ENCODE assay signal across 8 mouse cellular contexts in genomic region chr13:83720883-83721371, GRCm38 (mm10).
DNase-seq lines count a peak whose midpoint lies in the region; ATAC-seq lines count a peak whose summit lies in the region.

No protein-coding gene starts in this region.

- no peaks in the 10 kb centered on the region for H3K36me3 ChIP-seq in heart, embryonic 13.5 days
- no peaks in the 10 kb centered on the region for H3K36me3 ChIP-seq in forebrain, embryonic 16.5 days (ENCODE audit: control insufficient read depth, insufficient read depth)

- H3K27ac ChIP-seq in heart, embryonic 13.5 days (replicated peaks) = no peak overlapping the region
- H3K27ac ChIP-seq in forebrain, embryonic 16.5 days (ENCODE audit: low read length) = peak overlapping the region; percentile 100

- no peak for ATAC-seq in heart, embryonic 13.5 days (ENCODE audit: extremely low read depth, insufficient number of reproducible peaks, low FRiP score, low TSS enrichment)
- ATAC-seq in forebrain, embryonic 16.5 days = peak; percentile 88
- ATAC-seq in monocyte, adult 5-6 weeks (replicated peaks; ENCODE audit: insufficient number of reproducible peaks, low FRiP score, low TSS enrichment, poor library complexity, severe bottlenecking) = no peak

- peak overlapping the region; percentile 60 for H3K4me2 ChIP-seq in heart, embryonic 13.5 days
- peak overlapping the region; percentile 86 for H3K4me2 ChIP-seq in forebrain, embryonic 16.5 days (ENCODE audit: low read length)

- no peak for DNase-seq in heart, postnatal 36 days
- peak; percentile 78 to 85 for DNase-seq in cerebellum, adult 18-20 months
- DNase-seq in layer of hippocampus, postnatal 25 days (ENCODE audit: extremely low spot score in 1 of 2, low spot score in 1 of 2) = peak; percentile 72 to 78
- peak; percentile 77 for DNase-seq in neural tube, embryonic 10.5 days (ENCODE audit: extremely low spot score, low spot score)
- DNase-seq in ovary, postnatal 36 days (ENCODE audit: low spot score) = no peak

- peaks cover 99% of the 10 kb centered on the region for H3K27me3 ChIP-seq in heart, embryonic 13.5 days (replicated peaks)
- no peaks in the 10 kb centered on the region for H3K27me3 ChIP-seq in forebrain, embryonic 16.5 days (replicated peaks; ENCODE audit: control insufficient read depth, insufficient read depth, low read length)

- no peak overlapping the region for H3K9ac ChIP-seq in heart, embryonic 13.5 days
- H3K9ac ChIP-seq in forebrain, embryonic 16.5 days (replicated peaks; ENCODE audit: low read depth, low read length) = peak overlapping the region; percentile 100

- intact Hi-C loops in heart, postnatal 36 days (cut with DNase I) = no loop called here

- H3K4me1 ChIP-seq in heart, embryonic 13.5 days = peaks cover 9% of the 10 kb centered on the region; the same call in 1 of the 2 replicates
- H3K4me1 ChIP-seq in forebrain, embryonic 16.5 days (replicated peaks; ENCODE audit: control insufficient read depth, insufficient read depth, low read length) = peaks cover 8% of the 10 kb centered on the region; the same call in 1 of the 2 replicates

- H3K9me3 ChIP-seq in heart, embryonic 13.5 days = no peaks in the 10 kb centered on the region
- no peaks in the 10 kb centered on the region for H3K9me3 ChIP-seq in forebrain, embryonic 16.5 days (ENCODE audit: control insufficient read depth, low read length)

- WGBS in heart, embryonic 13.5 days = under 1% methylated on average over 30 of the region's 30 CpGs
- WGBS in forebrain, embryonic 16.5 days = under 1% methylated on average over 30 of the region's 30 CpGs

- peak overlapping the region; percentile 31 for H3K4me3 ChIP-seq in heart, embryonic 13.5 days
- peak overlapping the region; percentile 69 for H3K4me3 ChIP-seq in forebrain, embryonic 16.5 days (replicated peaks; ENCODE audit: low read length)

Comparison
In these comparisons a context has a peak if more than half of its experiments do, and no peak if none do; other contexts are left out.
1. DNase-seq: peak in cerebellum, adult 18-20 months (2 of 2), layer of hippocampus, postnatal 25 days (2 of 2) and neural tube, embryonic 10.5 days (single experiment); none in heart, postnatal 36 days (0 of 2) and ovary, postnatal 36 days (single experiment).